Mouse (Mus musculus) embryonic fibroblast, embryonic 13.5 days (primary cell): ENCODE results near the gene Cxadr. TPM values are rescaled to one million over a fixed set of nuclear protein-coding genes. Genes with fewer than 3 reads are reported as not detected.

ENCODE experiments used
- H3K27ac ChIP-seq: 2 replicates; pipeline ENCODE4 v1.5.1; 2012; ENCODE audit warnings: low read length, control low read depth, inconsistent platforms; ENCODE audit not compliant: insufficient read depth
- H3K4me1 ChIP-seq: 2 replicates; pipeline ENCODE4 v1.6.1; 2011; ENCODE audit warnings: low read length; ENCODE audit not compliant: control insufficient read depth, insufficient read depth
- H3K4me3 ChIP-seq: 2 replicates; pipeline ENCODE4 v1.5.1; 2011; ENCODE audit warnings: mild to moderate bottlenecking, control low read depth, low read length; ENCODE audit not compliant: insufficient read depth
- CTCF ChIP-seq: IDR thresholded peaks from 2 replicates; pipeline ENCODE4 v1.5.1; 2011; ENCODE audit warnings: mild to moderate bottlenecking, control low read depth, low read length, moderate library complexity, borderline replicate concordance; ENCODE audit not compliant: insufficient read depth
- POLR2A ChIP-seq: IDR thresholded peaks from 2 replicates; pipeline ENCODE4 v1.6.1; 2011; ENCODE audit warnings: low read depth, mild to moderate bottlenecking, control low read depth, low read length, moderate library complexity
- polyA plus RNA-seq: library from polyadenylated mRNA; stranded (reverse); fragments of >200 nt; gene quantifications from 2 replicates; pipeline ENCODE4 v1.2.4, GENCODE M21; 2011; ENCODE audit warnings: low read depth; ENCODE audit not compliant: missing spikeins, insufficient read length

Cxadr gene
- 6.8 and 14.2 TPM in 2 replicates for polyA plus RNA-seq

- TF ChIP-seq POLR2A (peak; percentile 32; the same call in 1 of the 2 replicates), CTCF (no peak)
- H3K4me3 ChIP-seq, result peak within 1 kb of the TSS; percentile 52
- H3K27ac ChIP-seq, result no peak within 1 kb of the TSS
- no peaks in the 10 kb centered on the region for H3K4me1 ChIP-seq
Measured at GRCm38 (mm10) chr16:78301183-78301830, at the start of gene Cxadr. Cxadr (plus strand) TSS chr16:78301489.

DNA sequence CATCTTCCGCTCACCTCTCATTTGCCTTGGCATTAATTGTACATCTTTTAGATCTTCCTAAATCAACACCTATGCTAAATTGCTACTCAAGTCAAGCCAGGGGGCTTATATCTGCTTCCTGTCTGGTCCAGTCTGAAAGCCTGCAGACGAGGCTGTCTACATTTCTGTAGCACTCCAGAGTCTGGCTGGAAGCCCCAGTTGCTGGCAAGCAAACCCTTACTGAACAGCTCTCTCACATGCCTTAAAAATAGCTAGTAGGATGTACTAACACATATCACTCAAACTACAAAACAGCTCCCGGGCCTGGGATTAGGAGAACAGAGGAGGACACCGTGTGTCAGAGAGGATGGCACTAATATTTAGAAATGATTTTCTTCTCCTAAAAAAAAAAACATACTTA lies 42.3 kb upstream of the Cxadr start:
- no peak for TF ChIP-seq CTCF
- no peak for TF ChIP-seq POLR2A
- no peaks in the 10 kb centered on the region for H3K4me1 ChIP-seq
- no peak overlapping the region for H3K27ac ChIP-seq
- H3K4me3 ChIP-seq, result no peak overlapping the region

GRCm38 (mm10) chr16:78260070-78260879 lies 41.0 kb upstream of the Cxadr start:
- peaks cover 2% of the 10 kb centered on the region for H3K4me1 ChIP-seq
- H3K27ac ChIP-seq, result no peak overlapping the region
- TF ChIP-seq CTCF (no peak), POLR2A (no peak)
- H3K4me3 ChIP-seq, result no peak overlapping the region

DNA sequence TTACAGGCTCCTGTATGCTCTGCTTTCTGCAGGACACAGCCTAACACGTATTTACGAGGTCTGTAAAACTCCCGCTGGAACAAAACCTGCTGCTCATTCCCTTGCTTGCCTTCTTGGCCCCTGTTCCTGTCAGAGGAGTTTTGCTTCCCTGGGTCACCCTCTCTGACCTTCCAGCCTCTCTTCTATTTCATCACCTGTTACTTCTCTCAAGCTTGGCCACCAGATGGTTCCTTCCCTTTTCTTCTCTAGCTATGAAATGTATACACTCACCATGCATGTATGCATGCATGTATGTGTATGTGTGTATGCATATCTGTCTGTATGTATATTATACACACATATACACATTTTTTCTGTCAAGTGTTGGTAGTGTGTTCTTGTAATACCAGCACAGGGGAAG lies 39.8 kb upstream of the Cxadr start:
- Histone ChIP-seq H3K4me3 (no peak overlapping the region), H3K4me1 (peaks cover 2% of the 10 kb centered on the region), H3K27ac (no peak overlapping the region)
- TF ChIP-seq POLR2A (no peak), CTCF (no peak)

GRCm38 (mm10) chr16:78264442-78265150 lies 36.7 kb upstream of the Cxadr start:
- Histone ChIP-seq H3K4me1 (peaks cover 2% of the 10 kb centered on the region), H3K4me3 (peak overlapping the region; percentile 3; the same call in 1 of the 2 replicates), H3K27ac (no peak overlapping the region)
- TF ChIP-seq POLR2A, result no peak
- TF ChIP-seq CTCF, result no peak

DNA sequence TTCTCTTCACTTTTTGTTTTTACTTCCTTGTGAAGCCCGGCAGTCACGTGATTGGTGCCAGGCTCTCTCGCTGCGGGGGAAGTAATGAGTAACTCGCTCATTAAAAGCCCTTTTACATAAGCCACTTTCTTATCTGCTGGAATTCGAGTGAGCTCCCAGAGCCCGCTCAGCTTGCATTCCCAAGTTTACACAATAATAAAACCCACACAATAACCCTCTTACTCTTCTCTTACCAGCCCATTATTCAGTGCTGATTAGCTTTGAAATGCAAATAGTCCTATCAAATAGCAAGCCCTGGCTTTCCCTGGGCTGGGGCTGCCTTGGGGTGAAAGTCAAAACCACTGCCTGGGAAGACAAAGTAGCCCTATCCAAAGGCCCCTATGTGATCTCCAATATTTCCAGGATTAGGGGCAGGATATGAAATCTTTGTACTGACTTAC lies 36.1 kb upstream of the Cxadr start:
- 0 out of 2 replicates have a peak overlapping the region, but pooled peaks have one; percentile 3 for H3K4me3 ChIP-seq
- H3K4me1 ChIP-seq, result peaks cover 2% of the 10 kb centered on the region
- H3K27ac ChIP-seq, result no peak overlapping the region
- TF ChIP-seq CTCF (no peak), POLR2A (no peak; the same call in 1 of the 2 replicates)

GRCm38 (mm10) chr16:78265826-78266225 lies 35.5 kb upstream of the Cxadr start:
- no peak overlapping the region for H3K4me3 ChIP-seq
- peaks cover 2% of the 10 kb centered on the region for H3K4me1 ChIP-seq
- TF ChIP-seq CTCF (no peak), POLR2A (no peak)
- H3K27ac ChIP-seq, result no peak overlapping the region

DNA sequence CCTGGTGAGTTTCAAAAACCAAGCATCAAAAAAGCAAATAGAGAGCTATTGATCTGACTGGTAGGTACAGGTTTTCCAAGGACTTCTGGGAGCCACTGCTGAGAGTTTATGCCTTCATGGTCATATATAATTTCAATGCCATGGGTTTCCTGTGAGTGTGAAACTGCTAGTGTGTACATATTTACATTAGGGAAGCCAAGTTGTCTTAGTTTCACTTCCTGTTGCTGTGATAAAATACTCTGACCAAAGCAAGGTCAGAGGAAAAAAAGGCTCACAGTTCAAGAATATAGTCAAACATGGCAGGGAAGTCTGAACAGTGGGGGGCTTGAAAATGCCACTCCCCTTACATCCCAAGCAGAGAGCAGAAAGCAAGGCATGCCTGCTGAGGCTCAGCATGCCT lies 33.8 kb upstream of the Cxadr start:
- Histone ChIP-seq H3K4me3 (no peak overlapping the region), H3K4me1 (peaks cover 2% of the 10 kb centered on the region), H3K27ac (no peak overlapping the region)
- TF ChIP-seq POLR2A (no peak), CTCF (no peak)

DNA sequence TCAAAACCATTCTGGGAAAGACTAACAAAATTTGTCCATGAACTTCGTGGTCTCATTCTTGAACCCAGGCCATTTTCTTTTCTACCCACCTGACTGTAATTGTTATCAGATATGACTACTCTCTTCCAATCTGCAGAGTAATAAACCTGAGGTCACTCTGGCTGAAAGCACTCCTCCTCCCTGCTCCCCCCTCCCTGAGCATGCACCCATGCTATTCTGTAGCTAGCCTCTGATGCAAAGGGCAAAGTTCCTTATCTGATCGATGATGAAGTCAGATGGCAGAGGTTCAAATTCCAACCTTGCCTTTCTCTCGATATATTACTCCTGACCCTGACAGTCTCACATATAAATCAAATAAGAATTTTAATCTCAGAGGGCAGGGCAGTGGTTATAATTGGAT lies 33.1 kb upstream of the Cxadr start:
- Histone ChIP-seq H3K4me1 (peaks cover 2% of the 10 kb centered on the region), H3K27ac (no peak overlapping the region), H3K4me3 (no peak overlapping the region)
- TF ChIP-seq CTCF, result no peak
- TF ChIP-seq POLR2A, result no peak
